Mouse (Mus musculus) ovary, adult 2 months (tissue): Measurements from ENCODE around the gene Lrrc75a. TPM values are rescaled to one million over a fixed set of nuclear protein-coding genes. Genes with fewer than 3 reads are reported as not detected.

Experiments
- polyA plus RNA-seq: library from polyadenylated mRNA; depleted of rRNA; stranded (reverse); fragments of >200 nt; gene quantifications from 2 replicates; pipeline ENCODE4 v1.2.3, GENCODE M21; 2012; rRNA removed

Gene Lrrc75a
- 56.1 and 58.1 TPM in 2 replicates for polyA plus RNA-seq

DNA sequence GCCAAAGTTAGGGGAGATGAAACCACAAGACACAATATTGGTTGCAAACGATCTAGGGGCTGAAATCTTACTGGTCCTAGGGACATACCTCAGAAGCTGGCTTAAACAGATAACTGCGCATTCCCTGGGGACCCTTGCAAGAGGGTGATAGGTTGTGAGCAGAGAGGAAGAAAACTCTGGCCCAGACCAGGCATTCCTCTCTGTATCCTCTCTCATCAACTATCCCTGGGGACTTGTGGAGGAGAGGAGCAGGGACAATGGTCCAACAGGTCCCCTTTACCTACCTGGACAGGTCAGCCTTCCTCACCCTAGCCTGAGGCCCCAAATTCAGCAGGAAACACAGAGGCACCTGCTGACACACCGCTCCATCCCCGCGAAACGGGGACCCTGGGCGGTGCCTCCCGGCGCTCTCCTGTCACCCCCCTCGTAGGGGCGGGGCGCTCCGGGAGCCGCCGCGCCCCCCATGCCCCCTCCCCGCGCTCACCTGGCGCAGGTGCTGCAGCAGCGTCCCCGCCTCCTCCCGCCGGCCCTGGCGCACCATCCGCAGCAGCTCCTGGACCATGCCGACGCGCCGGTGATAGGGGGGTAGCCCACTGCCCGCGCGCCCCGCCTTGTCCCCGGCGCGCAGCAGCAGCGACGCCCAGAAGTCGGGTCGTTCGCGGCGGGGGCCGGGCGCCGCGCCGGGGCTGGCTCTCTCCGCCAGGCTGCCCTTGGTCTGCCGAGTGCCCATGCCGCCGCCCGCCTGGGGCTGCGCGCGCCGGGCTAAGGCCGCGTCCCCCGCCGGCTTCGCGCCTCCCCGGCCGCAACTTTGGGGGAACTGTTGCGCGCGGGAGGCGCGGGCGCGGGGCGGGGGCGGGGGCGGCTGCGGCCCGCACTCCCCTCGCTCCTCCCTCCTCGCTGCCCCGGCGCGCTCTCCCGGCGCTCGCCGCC is at the start of gene Lrrc75a:
Lrrc75a (minus strand) TSS at position 863 of the 930 bp plus-strand sequence.

DNA sequence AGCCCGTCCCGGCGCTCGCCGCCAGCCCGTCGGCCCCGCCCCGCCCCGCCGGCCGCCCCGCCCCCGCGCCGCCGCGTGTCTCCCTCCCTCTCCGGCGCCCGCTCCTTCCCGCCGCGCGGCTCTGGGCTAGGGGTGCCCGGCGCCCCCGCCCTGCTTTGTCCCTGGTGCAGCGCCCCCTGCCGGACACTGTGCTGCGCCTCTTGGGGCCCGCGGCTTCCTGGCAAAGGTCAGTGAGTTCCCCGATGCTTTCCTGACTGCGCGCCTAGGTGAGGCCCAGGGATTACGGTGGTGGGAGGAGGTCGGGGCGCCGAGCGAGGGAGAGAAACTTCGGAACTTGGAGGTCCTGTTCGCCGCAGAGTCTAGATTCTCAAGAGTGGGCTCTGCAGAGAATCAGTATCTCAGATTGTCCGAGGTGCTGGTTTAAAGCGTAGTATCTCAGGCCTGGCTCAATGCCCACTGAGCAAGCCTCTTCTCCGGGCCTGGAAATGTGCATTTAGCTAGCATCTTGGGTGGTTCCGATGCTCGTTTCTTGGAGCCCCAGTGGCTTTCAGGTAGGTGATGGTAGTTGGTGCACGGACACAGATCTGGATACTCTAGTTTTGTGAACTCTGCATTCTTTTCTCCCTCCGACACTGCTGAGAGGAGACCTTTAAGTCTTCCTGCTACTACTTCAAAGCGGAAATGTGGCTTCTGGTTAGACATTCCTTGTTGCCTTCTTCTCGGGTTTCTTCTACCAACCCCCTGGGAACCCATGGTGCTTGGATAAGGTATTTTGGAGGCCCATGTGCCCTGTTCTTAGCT is 468 bp upstream of the Lrrc75a start, which contains the start of gene Mmgt2:
Mmgt2 (plus strand) TSS at position 74 of the 801 bp plus-strand sequence.

DNA sequence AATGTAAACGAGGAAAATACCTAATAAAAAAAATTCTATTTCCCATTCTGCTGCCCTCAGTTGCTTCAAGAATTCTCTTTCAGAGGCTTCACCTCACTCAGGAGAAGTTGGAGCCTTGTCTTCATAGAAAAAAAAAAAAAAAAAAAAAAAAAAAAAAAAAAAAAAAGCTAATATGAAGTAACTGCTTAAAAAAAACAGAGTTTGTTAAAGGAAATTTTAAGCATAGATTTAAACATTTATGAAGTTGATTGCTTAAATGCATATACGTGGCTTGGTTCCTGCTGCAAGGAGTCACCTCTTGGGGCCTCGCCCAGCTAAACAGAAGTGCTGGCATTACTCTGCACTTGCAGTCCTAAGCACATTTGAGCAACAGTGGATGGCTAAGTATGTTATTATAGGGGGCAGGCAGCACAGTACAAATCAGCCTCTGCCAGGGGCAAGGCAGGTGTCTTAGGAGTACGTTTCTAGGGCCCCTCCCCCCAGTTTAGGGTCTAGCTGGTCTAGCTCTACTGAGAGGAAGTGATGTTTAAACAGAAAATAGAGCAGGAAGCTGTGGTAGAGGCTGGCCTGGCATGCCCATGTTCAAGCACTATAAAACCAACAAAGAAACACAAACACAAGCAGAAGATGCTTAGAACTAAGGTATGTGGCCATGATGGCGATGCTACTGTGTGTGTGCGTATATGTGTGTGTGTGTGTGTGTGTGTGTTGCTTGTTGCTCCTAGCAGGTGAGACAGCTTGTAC is 74.2 kb downstream of the Lrrc75a start, which contains the start of gene Trpv2:
Trpv2 (plus strand) TSS at position 528 of the 744 bp plus-strand sequence.

Other genes starting within 250 kb of the Lrrc75a start
- 5.8 and 7.4 TPM in 2 replicates for gene Pigl, start 190.1 kb downstream of the Lrrc75a start, polyA plus RNA-seq
- gene Ncor1, start 190.0 kb downstream of the Lrrc75a start, polyA plus RNA-seq = 73.9 and 103 TPM in 2 replicates
- gene Cenpv, start 109.3 kb downstream of the Lrrc75a start, polyA plus RNA-seq = 73.2 and 94.6 TPM in 2 replicates
- 1,880 and 1,997 TPM in 2 replicates for gene Ubb, start 97.4 kb downstream of the Lrrc75a start, polyA plus RNA-seq
- 16.8 and 16.9 TPM in 2 replicates for gene Trpv2, start 74.0 kb downstream of the Lrrc75a start, polyA plus RNA-seq
- gene Mmgt2, start 141 bp upstream of the Lrrc75a start, polyA plus RNA-seq = 79.6 and 85.9 TPM in 2 replicates
- gene Zfp287, start 83.4 kb upstream of the Lrrc75a start, polyA plus RNA-seq = 1.7 and 1.9 TPM in 2 replicates
- gene Gm10428, start 104.6 kb upstream of the Lrrc75a start, polyA plus RNA-seq = not detected in 2 replicates
- gene Zfp286, start 140.9 kb upstream of the Lrrc75a start, polyA plus RNA-seq = 1.3 and 1.4 TPM in 2 replicates
- 3.5 and 3.6 TPM in 2 replicates for gene Trim16, start 171.7 kb upstream of the Lrrc75a start, polyA plus RNA-seq
- gene Fbxw10, start 198.5 kb upstream of the Lrrc75a start, polyA plus RNA-seq = 0.40 and 0.48 TPM in 2 replicates
- 10.6 and 10.8 TPM in 2 replicates for gene Tvp23b, start 230.9 kb upstream of the Lrrc75a start, polyA plus RNA-seq